Mouse (Mus musculus) brain, embryonic 14.5 days (tissue): Measurements from ENCODE around the gene Qrich1.

Experiments used
- CTCF ChIP-seq: fragments of 200-500 bp; IDR thresholded peaks from 2 replicates; pipeline ENCODE4 v1.5.1; 2012; ENCODE audit warnings: inconsistent platforms, mild to moderate bottlenecking, moderate library complexity, borderline replicate concordance; ENCODE audit not compliant: insufficient read depth, insufficient read length; ENCODE audit errors: extremely low read depth
- POLR2A ChIP-seq: fragments of 200-500 bp; IDR thresholded peaks from 2 replicates; pipeline ENCODE4 v1.6.1; 2012; ENCODE audit warnings: mild to moderate bottlenecking, inconsistent platforms, borderline replicate concordance; ENCODE audit not compliant: poor library complexity, insufficient read depth, insufficient read length, severe bottlenecking; ENCODE audit errors: extremely low read depth

DNA sequence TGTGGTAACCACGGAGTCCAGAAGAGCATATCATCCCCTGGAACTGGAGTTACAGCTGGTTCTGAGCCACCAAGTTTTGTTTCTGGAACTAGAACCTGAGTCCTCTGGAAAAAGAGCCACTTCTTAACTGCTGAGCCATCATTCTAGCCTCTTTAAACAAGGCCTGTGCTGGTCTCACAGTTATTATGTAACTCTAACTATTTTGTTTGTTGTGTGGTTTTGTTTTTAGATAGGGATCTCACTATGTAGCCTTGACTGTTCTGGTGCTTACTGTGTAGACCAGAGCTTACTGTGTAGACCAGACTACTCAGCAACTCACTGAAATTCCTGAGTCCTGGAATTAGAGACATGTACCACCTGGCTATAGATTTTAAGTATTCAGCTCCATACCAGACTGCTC lies 30.3 kb downstream of the Qrich1 start:
- no peak for TF ChIP-seq CTCF
- no peak for TF ChIP-seq POLR2A
